Mouse (Mus musculus): Measurements from ENCODE around the gene Nprl3. TPM values are rescaled to one million over a fixed set of nuclear protein-coding genes. Genes with fewer than 3 reads are reported as not detected.

The Nprl3 gene
- polyA plus RNA-seq, 1 experiment from 2014 or later: 31.4 TPM

GRCm38 (mm10) chr11:32265117-32265738 is 2.3 kb downstream of the Nprl3 start:
- Histone ChIP-seq H3K4me2 (replicated peaks; ENCODE audit: low read depth, low read length) (no peak overlapping the region), H3K4me3 (ENCODE audit: low read depth, low read length) (no peak overlapping the region), H3K27ac (ENCODE audit: low read depth, low read length) (no peak overlapping the region), H3K27me3 (ENCODE audit: control insufficient read depth, insufficient read depth, low read length) (no peaks in the 10 kb centered on the region), H3K36me3 (ENCODE audit: control insufficient read depth, insufficient read depth, low read length) (no peaks in the 10 kb centered on the region), H3K4me1 (replicated peaks; ENCODE audit: control insufficient read depth, insufficient read depth, low read length) (0 out of 2 replicates have a peak, but pooled peaks cover 2% of the 10 kb centered on the region), H3K9me3 (ENCODE audit: control insufficient read depth, low read length) (no peaks in the 10 kb centered on the region), H3K9ac (ENCODE audit: low read depth, low read length) (no peak overlapping the region)
- DNase-seq (ENCODE audit: low spot score): no peak
- WGBS: 97% methylated on average over 3 of the region's 3 CpGs
- ATAC-seq (ENCODE audit: low FRiP score): no peak

- 83% methylated on average over 10 of the region's 10 CpGs for WGBS
- no peak overlapping the region for H3K27ac ChIP-seq (ENCODE audit: low read depth, low read length)
These were observed 4.7 kb downstream of the Nprl3 start for GRCm38 (mm10) chr11:32262674-32263415.

GRCm38 (mm10) chr11:32256566-32256965 is 10.9 kb downstream of the Nprl3 start:
- H3K4me3 ChIP-seq (ENCODE audit: low read depth, low read length): no peak overlapping the region
- no peaks in the 10 kb centered on the region for H3K36me3 ChIP-seq (ENCODE audit: control insufficient read depth, insufficient read depth, low read length)
- ATAC-seq (ENCODE audit: low FRiP score) (no peak), DNase-seq (ENCODE audit: low spot score) (no peak)
- H3K27ac ChIP-seq (ENCODE audit: low read depth, low read length): no peak overlapping the region
- no peaks in the 10 kb centered on the region for H3K9me3 ChIP-seq (ENCODE audit: control insufficient read depth, low read length)
- no peak overlapping the region for H3K4me2 ChIP-seq (replicated peaks; ENCODE audit: low read depth, low read length)
- H3K4me1 ChIP-seq (replicated peaks; ENCODE audit: control insufficient read depth, insufficient read depth, low read length): no peaks in the 10 kb centered on the region
- no peaks in the 10 kb centered on the region for H3K27me3 ChIP-seq (ENCODE audit: control insufficient read depth, insufficient read depth, low read length)
- 87% methylated on average over 3 of the region's 3 CpGs for WGBS
- no peak overlapping the region for H3K9ac ChIP-seq (ENCODE audit: low read depth, low read length)

More at GRCm38 (mm10) chr11:32262674-32263415, 4.7 kb downstream of the Nprl3 start:
- DNase-seq (ENCODE audit: low spot score) (no peak), ATAC-seq (ENCODE audit: low FRiP score) (no peak)
- H3K9ac ChIP-seq (ENCODE audit: low read depth, low read length): no peak overlapping the region
- H3K27me3 ChIP-seq (ENCODE audit: control insufficient read depth, insufficient read depth, low read length): no peaks in the 10 kb centered on the region
- H3K4me3 ChIP-seq (ENCODE audit: low read depth, low read length): no peak overlapping the region
- no peaks in the 10 kb centered on the region for H3K4me1 ChIP-seq (replicated peaks; ENCODE audit: control insufficient read depth, insufficient read depth, low read length)
- no peaks in the 10 kb centered on the region for H3K9me3 ChIP-seq (ENCODE audit: control insufficient read depth, low read length)
- no peak overlapping the region for H3K4me2 ChIP-seq (replicated peaks; ENCODE audit: low read depth, low read length)
- H3K36me3 ChIP-seq (ENCODE audit: control insufficient read depth, insufficient read depth, low read length): no peaks in the 10 kb centered on the region

- WGBS: 95% methylated on average over 1 of the region's 1 CpGs
- Histone ChIP-seq H3K27me3 (ENCODE audit: control insufficient read depth, insufficient read depth, low read length) (no peaks in the 10 kb centered on the region), H3K4me3 (ENCODE audit: low read depth, low read length) (no peak overlapping the region), H3K9ac (ENCODE audit: low read depth, low read length) (no peak overlapping the region), H3K27ac (ENCODE audit: low read depth, low read length) (no peak overlapping the region), H3K4me2 (replicated peaks; ENCODE audit: low read depth, low read length) (no peak overlapping the region), H3K36me3 (ENCODE audit: control insufficient read depth, insufficient read depth, low read length) (no peaks in the 10 kb centered on the region), H3K9me3 (ENCODE audit: control insufficient read depth, low read length) (no peaks in the 10 kb centered on the region), H3K4me1 (replicated peaks; ENCODE audit: control insufficient read depth, insufficient read depth, low read length) (no peaks in the 10 kb centered on the region)
- ATAC-seq (ENCODE audit: low FRiP score) (no peak), DNase-seq (ENCODE audit: low spot score) (no peak)
These were observed 11.4 kb downstream of the Nprl3 start for GRCm38 (mm10) chr11:32256146-32256545.

- ATAC-seq (ENCODE audit: low FRiP score): no peak
- no peak overlapping the region for H3K4me3 ChIP-seq (ENCODE audit: low read depth, low read length)
- no peak overlapping the region for H3K27ac ChIP-seq (ENCODE audit: low read depth, low read length)
- 92% methylated on average over 1 of the region's 1 CpGs for WGBS
- no peak overlapping the region for H3K9ac ChIP-seq (ENCODE audit: low read depth, low read length)
- no peaks in the 10 kb centered on the region for H3K4me1 ChIP-seq (replicated peaks; ENCODE audit: control insufficient read depth, insufficient read depth, low read length)
- no peaks in the 10 kb centered on the region for H3K36me3 ChIP-seq (ENCODE audit: control insufficient read depth, insufficient read depth, low read length)
- H3K4me2 ChIP-seq (replicated peaks; ENCODE audit: low read depth, low read length): no peak overlapping the region
- DNase-seq (ENCODE audit: low spot score): no peak
- H3K9me3 ChIP-seq (ENCODE audit: control insufficient read depth, low read length): no peaks in the 10 kb centered on the region
- H3K27me3 ChIP-seq (ENCODE audit: control insufficient read depth, insufficient read depth, low read length): no peaks in the 10 kb centered on the region
These were observed 14.4 kb downstream of the Nprl3 start for GRCm38 (mm10) chr11:32253121-32253520.

- Histone ChIP-seq H3K9ac (ENCODE audit: low read depth, low read length) (no peak overlapping the region), H3K27ac (ENCODE audit: low read depth, low read length) (no peak overlapping the region), H3K4me2 (replicated peaks; ENCODE audit: low read depth, low read length) (no peak overlapping the region), H3K9me3 (ENCODE audit: control insufficient read depth, low read length) (no peaks in the 10 kb centered on the region), H3K4me1 (replicated peaks; ENCODE audit: control insufficient read depth, insufficient read depth, low read length) (no peaks in the 10 kb centered on the region), H3K4me3 (ENCODE audit: low read depth, low read length) (no peak overlapping the region), H3K27me3 (ENCODE audit: control insufficient read depth, insufficient read depth, low read length) (no peaks in the 10 kb centered on the region), H3K36me3 (ENCODE audit: control insufficient read depth, insufficient read depth, low read length) (peaks cover 5% of the 10 kb centered on the region; the same call in 1 of the 2 replicates)
- 86% methylated on average over 8 of the region's 8 CpGs for WGBS
- ATAC-seq (ENCODE audit: low FRiP score) (no peak), DNase-seq (ENCODE audit: low spot score) (no peak)
These were observed 16.4 kb downstream of the Nprl3 start for GRCm38 (mm10) chr11:32250880-32251763.

- ATAC-seq (ENCODE audit: low FRiP score) (no peak), DNase-seq (ENCODE audit: low spot score) (no peak)
- WGBS: 88% methylated on average over 3 of the region's 3 CpGs
- Histone ChIP-seq H3K4me2 (replicated peaks; ENCODE audit: low read depth, low read length) (no peak overlapping the region), H3K4me1 (replicated peaks; ENCODE audit: control insufficient read depth, insufficient read depth, low read length) (no peaks in the 10 kb centered on the region; the same call in 1 of the 2 replicates), H3K27me3 (ENCODE audit: control insufficient read depth, insufficient read depth, low read length) (no peaks in the 10 kb centered on the region), H3K27ac (ENCODE audit: low read depth, low read length) (no peak overlapping the region), H3K9ac (ENCODE audit: low read depth, low read length) (no peak overlapping the region), H3K9me3 (ENCODE audit: control insufficient read depth, low read length) (no peaks in the 10 kb centered on the region), H3K36me3 (ENCODE audit: control insufficient read depth, insufficient read depth, low read length) (peaks cover 5% of the 10 kb centered on the region; the same call in 1 of the 2 replicates), H3K4me3 (ENCODE audit: low read depth, low read length) (no peak overlapping the region)
These were observed 19.2 kb downstream of the Nprl3 start for GRCm38 (mm10) chr11:32248350-32248749.

- Histone ChIP-seq H3K4me2 (replicated peaks; ENCODE audit: low read depth, low read length) (no peak overlapping the region), H3K4me1 (replicated peaks; ENCODE audit: control insufficient read depth, insufficient read depth, low read length) (no peaks in the 10 kb centered on the region; the same call in 1 of the 2 replicates), H3K27ac (ENCODE audit: low read depth, low read length) (no peak overlapping the region), H3K9ac (ENCODE audit: low read depth, low read length) (no peak overlapping the region), H3K27me3 (ENCODE audit: control insufficient read depth, insufficient read depth, low read length) (no peaks in the 10 kb centered on the region), H3K9me3 (ENCODE audit: control insufficient read depth, low read length) (no peaks in the 10 kb centered on the region), H3K4me3 (ENCODE audit: low read depth, low read length) (no peak overlapping the region), H3K36me3 (ENCODE audit: control insufficient read depth, insufficient read depth, low read length) (peaks cover 5% of the 10 kb centered on the region; the same call in 1 of the 2 replicates)
- DNase-seq (ENCODE audit: low spot score): no peak
- no peak for ATAC-seq (ENCODE audit: low FRiP score)
These were observed 20.4 kb downstream of the Nprl3 start for GRCm38 (mm10) chr11:32247068-32247467.

Measured in hindbrain, embryonic 11.5 days (tissue).